Mouse (Mus musculus) myocyte (in vitro differentiated cells): ENCODE results near the gene Rif1. TPM values are rescaled to one million over a fixed set of nuclear protein-coding genes. Genes with fewer than 3 reads are reported as not detected.

Source experiments
- H3K27me3 ChIP-seq: one replicate; pipeline ENCODE4 v1.6.1; 2011; ENCODE audit not compliant: control insufficient read depth, insufficient read depth, insufficient read length
- H3K36me3 ChIP-seq: one replicate; pipeline ENCODE4 v1.6.1; 2011; ENCODE audit not compliant: control insufficient read depth, insufficient read depth
- H3K4me2 ChIP-seq: one replicate; pipeline ENCODE4 v1.6.1; 2011; ENCODE audit warnings: low read depth, control low read depth
- H3K4me3 ChIP-seq: one replicate; pipeline ENCODE4 v1.5.1; 2011; ENCODE audit warnings: mild to moderate bottlenecking, control low read depth, moderate library complexity
- H3K79me2 ChIP-seq: one replicate; pipeline ENCODE4 v1.6.1; 2011; ENCODE audit not compliant: control insufficient read depth, insufficient read depth
- H3ac ChIP-seq: one replicate; pipeline ENCODE4 v1.6.1; 2011; ENCODE audit not compliant: control insufficient read depth, insufficient read length
- CEBPB ChIP-seq: IDR thresholded peaks from 2 replicates; pipeline ENCODE4 v1.6.1; 2011; ENCODE audit warnings: mild to moderate bottlenecking, moderate library complexity; ENCODE audit not compliant: poor library complexity, insufficient read depth, severe bottlenecking
- E2F4 ChIP-seq: IDR thresholded peaks from one replicate; pipeline ENCODE4 v1.6.1; 2011; ENCODE audit warnings: mild to moderate bottlenecking, control low read depth, moderate library complexity; ENCODE audit not compliant: insufficient read depth
- MAX ChIP-seq: IDR thresholded peaks from one replicate; pipeline ENCODE4 v1.6.1; 2011; ENCODE audit warnings: low read depth, mild to moderate bottlenecking, control low read depth
- MYOD1 ChIP-seq, 3 experiments: IDR thresholded peaks; one replicate each; pipeline ENCODE4 v1.6.1; 2011; ENCODE audit warnings: control low read depth in 2 of 3, low read depth in 2 of 3, mild to moderate bottlenecking in 2 of 3, moderate library complexity in 1 of 3; ENCODE audit not compliant: insufficient read length in 2 of 3, control insufficient read depth in 1 of 3
- MYOG ChIP-seq, 3 experiments: IDR thresholded peaks; one replicate each; pipeline ENCODE4 v1.6.1; 2011; ENCODE audit warnings: control low read depth in 2 of 3, low read depth in 2 of 3, mild to moderate bottlenecking in 2 of 3; ENCODE audit not compliant: insufficient read length in 2 of 3, control insufficient read depth in 1 of 3, insufficient read depth in 1 of 3
- POLR2A ChIP-seq: IDR thresholded peaks from one replicate; pipeline ENCODE4 v1.6.1; 2011; ENCODE audit warnings: low read depth, mild to moderate bottlenecking, control low read depth, moderate library complexity; ENCODE audit not compliant: insufficient read length
- POLR2AphosphoS2 ChIP-seq: IDR thresholded peaks from one replicate; pipeline ENCODE4 v1.6.1; 2011; ENCODE audit warnings: low read depth, control low read depth; ENCODE audit not compliant: insufficient read length
- REST ChIP-seq: IDR thresholded peaks from one replicate; pipeline ENCODE4 v1.6.1; 2011; ENCODE audit warnings: mild to moderate bottlenecking, control low read depth, moderate library complexity; ENCODE audit not compliant: insufficient read depth, insufficient read length
- SRF ChIP-seq: IDR thresholded peaks from one replicate; pipeline ENCODE4 v1.6.1; 2011; ENCODE audit warnings: low read depth; ENCODE audit not compliant: control insufficient read depth, insufficient read length
- TCF12 ChIP-seq: IDR thresholded peaks from one replicate; pipeline ENCODE4 v1.6.1; 2011; ENCODE audit warnings: mild to moderate bottlenecking, control low read depth; ENCODE audit not compliant: poor library complexity, insufficient read depth, severe bottlenecking
- TCF3 ChIP-seq: IDR thresholded peaks from one replicate; pipeline ENCODE4 v1.6.1; 2011; ENCODE audit warnings: low read depth, control low read depth; ENCODE audit not compliant: insufficient read length
- USF1 ChIP-seq: IDR thresholded peaks from one replicate; pipeline ENCODE4 v1.6.1; 2011; ENCODE audit warnings: low read depth, mild to moderate bottlenecking, control low read depth, moderate library complexity
- polyA plus RNA-seq: library from polyadenylated mRNA; unstranded; fragments of >200 nt; fragmentation: generic; extraction: Trizol; gene quantifications from one replicate; pipeline ENCODE4 v1.2.1, GENCODE M21; 2012; ENCODE audit warnings: missing spikeins

The Rif1 gene
- polyA plus RNA-seq, 1 experiment = 3.0 TPM

DNA sequence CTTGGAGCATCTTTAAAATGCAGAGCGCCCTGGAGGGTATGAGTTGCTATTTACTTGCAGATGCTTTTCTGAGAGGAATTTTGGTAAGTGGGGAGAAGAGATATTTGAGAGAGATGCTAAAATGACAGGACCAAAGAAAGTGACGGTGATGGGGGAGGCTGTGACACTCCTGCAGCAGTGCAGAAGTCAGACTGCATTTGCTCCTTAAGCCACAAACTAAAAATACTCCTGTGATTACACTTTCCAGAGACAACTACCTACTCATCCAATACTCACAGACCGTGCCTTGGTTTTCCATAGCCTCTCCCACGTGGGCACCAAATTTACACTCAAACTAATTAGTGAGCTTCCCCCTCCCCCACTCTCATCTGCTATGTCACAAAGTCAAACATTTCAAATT is 37.5 kb upstream of the Rif1 start:
- Histone ChIP-seq H3K36me3 (no peaks in the 10 kb centered on the region), H3K4me2 (no peak overlapping the region), H3K27me3 (peaks cover 9% of the 10 kb centered on the region), H3K4me3 (no peak overlapping the region), H3ac (no peak overlapping the region), H3K79me2 (no peaks in the 10 kb centered on the region)
- TF ChIP-seq POLR2AphosphoS2 (no peak), MAX (no peak), MYOD1 (IDR thresholded peaks at IDR 0.05; ENCODE audit: control insufficient read depth in 1 of 3, insufficient read length in 2 of 3, low read depth in 2 of 3) (no peak), MYOG (IDR thresholded peaks at IDR 0.05; ENCODE audit: control insufficient read depth in 1 of 3, insufficient read depth in 1 of 3, insufficient read length in 2 of 3, low read depth in 2 of 3) (no peak), SRF (no peak), TCF3 (no peak), E2F4 (no peak), REST (no peak)

DNA sequence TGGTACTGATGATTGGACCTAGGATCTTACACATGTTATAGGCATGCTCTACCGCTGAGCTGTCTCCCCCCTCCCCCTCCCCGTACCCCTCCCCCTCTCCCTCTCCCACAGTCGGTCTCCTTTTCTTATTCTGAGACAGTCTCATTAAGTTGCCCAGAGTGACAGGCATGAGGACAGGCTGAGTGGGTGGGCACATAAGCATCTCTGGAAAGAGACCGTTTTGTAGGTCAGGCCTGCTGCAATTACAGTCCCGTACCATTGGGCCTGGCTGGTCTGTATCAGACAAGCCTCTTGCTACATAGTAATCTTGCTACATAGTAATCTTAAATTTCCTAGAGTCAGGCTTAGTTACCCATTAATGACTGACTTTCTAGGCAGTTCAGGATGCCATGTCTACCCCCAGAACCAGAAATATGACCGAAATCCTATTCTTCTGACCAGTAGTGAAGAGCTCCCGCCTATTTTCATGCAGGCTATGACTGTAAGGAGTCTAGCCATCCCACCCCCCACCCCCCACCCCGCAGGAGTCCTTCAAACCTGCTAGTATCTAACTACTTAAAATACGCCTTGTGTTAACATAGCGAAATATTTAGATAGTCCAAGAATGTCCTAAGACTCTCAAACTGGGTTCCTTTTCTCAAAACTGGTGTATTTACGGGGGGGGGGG is 35.6 kb upstream of the Rif1 start:
- Histone ChIP-seq H3K4me3 (peak overlapping the region; percentile 4), H3K36me3 (no peaks in the 10 kb centered on the region), H3K4me2 (no peak overlapping the region), H3ac (no peak overlapping the region), H3K79me2 (no peaks in the 10 kb centered on the region), H3K27me3 (peaks cover 9% of the 10 kb centered on the region)
- no peak for TF ChIP-seq TCF3
- TF ChIP-seq MYOG (IDR thresholded peaks at IDR 0.05; ENCODE audit: control insufficient read depth in 1 of 3, insufficient read depth in 1 of 3, insufficient read length in 2 of 3, low read depth in 2 of 3) = no peak
- TF ChIP-seq POLR2A = no peak

DNA sequence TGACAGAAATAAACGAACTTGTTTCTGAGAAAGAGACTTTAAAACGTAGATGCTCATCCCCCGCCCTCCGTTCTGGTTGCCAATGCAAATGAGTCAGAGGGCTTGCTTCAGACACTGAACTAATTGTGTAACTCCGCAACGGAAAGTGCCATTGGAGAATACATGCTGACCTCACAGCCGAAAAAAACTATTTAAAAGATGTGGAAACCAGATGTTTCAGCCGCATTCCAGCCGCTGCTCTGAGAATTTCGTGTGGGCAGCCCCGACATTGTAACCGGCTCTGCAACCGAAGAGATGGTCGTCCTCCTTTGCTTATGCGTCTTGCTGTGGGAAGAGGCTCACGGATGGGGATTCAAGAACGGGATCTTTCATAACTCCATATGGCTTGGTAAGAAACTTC is 34.8 kb upstream of the Rif1 start, which contains the start of gene Tnfaip6:
Gene Tnfaip6, plus strand, starts transcription at position 128 of the 400 bp plus-strand sequence.
- Histone ChIP-seq H3K4me3 (peak within 1 kb of the TSS; percentile 4), H3K79me2 (no peaks in the 10 kb centered on the region), H3K36me3 (no peaks in the 10 kb centered on the region), H3K4me2 (peak within 1 kb of the TSS; percentile 69), H3ac (no peak within 1 kb of the TSS), H3K27me3 (peaks cover 9% of the 10 kb centered on the region)
- TF ChIP-seq TCF3 (no peak), CEBPB (peak; percentile 80)

DNA sequence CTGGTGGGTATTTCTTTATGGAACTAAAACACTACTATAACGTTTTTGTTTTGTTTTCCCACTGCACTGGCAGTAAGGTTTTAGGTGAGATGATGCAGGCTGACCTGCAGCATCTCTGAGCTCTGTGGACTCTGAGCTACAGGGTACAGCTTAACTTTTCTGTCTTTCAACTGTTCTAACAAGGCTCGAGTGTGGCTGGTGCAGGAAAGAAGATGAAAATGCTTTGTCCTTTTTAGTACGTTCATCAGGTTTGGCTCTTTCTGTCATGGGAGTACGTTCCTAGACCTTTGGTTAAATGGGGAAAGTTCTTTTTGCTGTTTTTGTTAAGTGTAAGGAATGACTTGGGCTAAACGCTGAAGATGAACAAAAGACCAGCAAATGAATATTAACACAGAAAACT is 34.1 kb upstream of the Rif1 start:
- TF ChIP-seq POLR2AphosphoS2 (no peak), E2F4 (no peak), MYOD1 (IDR thresholded peaks at IDR 0.05; ENCODE audit: control insufficient read depth in 1 of 3, insufficient read length in 2 of 3, low read depth in 2 of 3) (no peak), MYOG (IDR thresholded peaks at IDR 0.05; ENCODE audit: control insufficient read depth in 1 of 3, insufficient read depth in 1 of 3, insufficient read length in 2 of 3, low read depth in 2 of 3) (no peak), SRF (no peak), USF1 (no peak), CEBPB (no peak), MAX (no peak)
- peaks cover 6% of the 10 kb centered on the region for H3K27me3 ChIP-seq
- no peak overlapping the region for H3ac ChIP-seq
- no peak overlapping the region for H3K4me2 ChIP-seq
- H3K79me2 ChIP-seq = no peaks in the 10 kb centered on the region
- no peaks in the 10 kb centered on the region for H3K36me3 ChIP-seq
- H3K4me3 ChIP-seq = peak overlapping the region; percentile 4

DNA sequence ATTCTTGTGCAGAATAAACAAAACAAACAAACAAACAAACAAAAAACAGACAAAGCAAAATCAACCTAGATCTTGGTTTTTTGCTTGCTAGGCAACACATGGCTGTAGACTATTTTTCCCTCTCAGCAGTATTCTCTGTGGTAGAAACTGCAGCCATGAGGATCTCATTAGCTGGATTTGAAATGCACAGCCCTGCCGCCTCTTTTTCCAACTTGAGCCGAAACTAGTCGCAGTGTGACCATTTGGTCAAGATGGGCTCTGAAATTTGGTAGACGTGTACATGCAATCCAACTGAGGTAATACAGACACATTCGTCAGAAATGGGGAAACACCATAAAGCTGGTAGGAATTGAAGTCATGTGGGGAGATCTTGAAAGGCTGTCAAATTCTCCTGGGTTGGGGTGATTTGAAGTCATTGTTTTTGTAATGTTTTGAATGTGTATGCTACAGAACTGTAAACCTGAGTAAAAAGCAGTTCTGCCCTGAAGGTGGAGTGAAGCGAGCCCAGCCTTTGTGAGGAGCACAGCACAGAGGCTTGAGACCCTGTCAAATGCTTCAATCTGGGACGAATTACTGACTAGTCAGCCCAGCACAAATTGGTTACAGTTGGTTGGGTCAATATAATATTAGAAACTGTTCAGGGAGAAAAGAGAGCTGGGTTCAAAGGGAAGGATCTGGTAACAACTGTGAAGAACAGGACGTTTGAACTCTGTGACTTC is 33.4 kb upstream of the Rif1 start:
- Histone ChIP-seq H3K27me3 (no peaks in the 10 kb centered on the region), H3K79me2 (no peaks in the 10 kb centered on the region), H3K4me2 (no peak overlapping the region), H3K36me3 (no peaks in the 10 kb centered on the region), H3K4me3 (no peak overlapping the region), H3ac (no peak overlapping the region)
- TF ChIP-seq E2F4 (no peak), REST (no peak), POLR2AphosphoS2 (no peak), POLR2A (no peak), MAX (no peak), CEBPB (no peak), MYOG (IDR thresholded peaks at IDR 0.05; ENCODE audit: control insufficient read depth in 1 of 3, insufficient read depth in 1 of 3, insufficient read length in 2 of 3, low read depth in 2 of 3) (no peak), USF1 (no peak), MYOD1 (IDR thresholded peaks at IDR 0.05; ENCODE audit: control insufficient read depth in 1 of 3, insufficient read length in 2 of 3, low read depth in 2 of 3) (no peak), TCF12 (no peak), SRF (no peak), TCF3 (no peak)
